Mouse (Mus musculus): ENCODE measurements around the gene Irak2. TPM values are rescaled to one million over a fixed set of nuclear protein-coding genes. Genes with fewer than 3 reads are reported as not detected.

The Irak2 gene
- polyA plus RNA-seq, 1 experiment from 2014 or later: 0.90 TPM

- H3K4me3 ChIP-seq (ENCODE audit: low read depth, low read length): no peak overlapping the region
- no peak for DNase-seq (ENCODE audit: low spot score)
- no peak overlapping the region for H3K4me2 ChIP-seq (ENCODE audit: low read length)
- H3K27me3 ChIP-seq (replicated peaks; ENCODE audit: control insufficient read depth, insufficient read depth, low read length): no peaks in the 10 kb centered on the region
- H3K9me3 ChIP-seq (replicated peaks; ENCODE audit: control insufficient read depth, low read length): no peaks in the 10 kb centered on the region
- H3K4me1 ChIP-seq (ENCODE audit: control insufficient read depth, insufficient read depth, low read length): no peaks in the 10 kb centered on the region
- ATAC-seq: no peak
- WGBS: 83% methylated on average over 10 of the region's 10 CpGs
- H3K27ac ChIP-seq (ENCODE audit: low read depth, low read length): no peak overlapping the region
- no peaks in the 10 kb centered on the region for H3K36me3 ChIP-seq (ENCODE audit: control insufficient read depth, insufficient read depth, low read length)
- no peak overlapping the region for H3K9ac ChIP-seq (ENCODE audit: low read length)
Observed at GRCm38 (mm10) chr6:113683081-113683825, 45.0 kb downstream of the Irak2 start.

GRCm38 (mm10) chr6:113686551-113687125 is 48.4 kb downstream of the Irak2 start:
- Histone ChIP-seq H3K27me3 (replicated peaks; ENCODE audit: control insufficient read depth, insufficient read depth, low read length) (no peaks in the 10 kb centered on the region), H3K9ac (ENCODE audit: low read length) (no peak overlapping the region), H3K9me3 (replicated peaks; ENCODE audit: control insufficient read depth, low read length) (no peaks in the 10 kb centered on the region), H3K27ac (ENCODE audit: low read depth, low read length) (no peak overlapping the region), H3K4me1 (ENCODE audit: control insufficient read depth, insufficient read depth, low read length) (no peaks in the 10 kb centered on the region), H3K36me3 (ENCODE audit: control insufficient read depth, insufficient read depth, low read length) (no peaks in the 10 kb centered on the region), H3K4me3 (ENCODE audit: low read depth, low read length) (no peak overlapping the region), H3K4me2 (ENCODE audit: low read length) (no peak overlapping the region)
- ATAC-seq (no peak), DNase-seq (ENCODE audit: low spot score) (no peak)
- WGBS: 42% methylated on average over 8 of the region's 8 CpGs

GRCm38 (mm10) chr6:113690008-113690399 is 51.7 kb downstream of the Irak2 start:
- DNase-seq (ENCODE audit: low spot score) (no peak), ATAC-seq (no peak)
- no peak overlapping the region for H3K4me2 ChIP-seq (ENCODE audit: low read length)
- H3K9ac ChIP-seq (ENCODE audit: low read length): no peak overlapping the region
- no peak overlapping the region for H3K27ac ChIP-seq (ENCODE audit: low read depth, low read length)
- no peaks in the 10 kb centered on the region for H3K36me3 ChIP-seq (ENCODE audit: control insufficient read depth, insufficient read depth, low read length)
- no peak overlapping the region for H3K4me3 ChIP-seq (ENCODE audit: low read depth, low read length)
- H3K9me3 ChIP-seq (replicated peaks; ENCODE audit: control insufficient read depth, low read length): no peaks in the 10 kb centered on the region
- no peaks in the 10 kb centered on the region for H3K27me3 ChIP-seq (replicated peaks; ENCODE audit: control insufficient read depth, insufficient read depth, low read length)
- 48% methylated on average over 7 of the region's 7 CpGs for WGBS
- H3K4me1 ChIP-seq (ENCODE audit: control insufficient read depth, insufficient read depth, low read length): no peaks in the 10 kb centered on the region

GRCm38 (mm10) chr6:113690400-113691083 is 52.3 kb downstream of the Irak2 start:
- H3K27me3 ChIP-seq (replicated peaks; ENCODE audit: control insufficient read depth, insufficient read depth, low read length): no peaks in the 10 kb centered on the region
- H3K27ac ChIP-seq (ENCODE audit: low read depth, low read length): no peak overlapping the region
- no peak overlapping the region for H3K4me3 ChIP-seq (ENCODE audit: low read depth, low read length)
- H3K4me1 ChIP-seq (ENCODE audit: control insufficient read depth, insufficient read depth, low read length): no peaks in the 10 kb centered on the region
- ATAC-seq: no peak
- H3K9me3 ChIP-seq (replicated peaks; ENCODE audit: control insufficient read depth, low read length): no peaks in the 10 kb centered on the region
- no peak overlapping the region for H3K4me2 ChIP-seq (ENCODE audit: low read length)
- DNase-seq (ENCODE audit: low spot score): no peak
- H3K9ac ChIP-seq (ENCODE audit: low read length): peak overlapping the region; percentile 17; the same call in 1 of the 2 replicates
- 18% methylated on average over 14 of the region's 14 CpGs for WGBS
- no peaks in the 10 kb centered on the region for H3K36me3 ChIP-seq (ENCODE audit: control insufficient read depth, insufficient read depth, low read length)

- peaks cover 1% of the 10 kb centered on the region; the same call in 1 of the 2 replicates for H3K4me1 ChIP-seq (ENCODE audit: control insufficient read depth, insufficient read depth, low read length)
- no peak overlapping the region for H3K9ac ChIP-seq (ENCODE audit: low read length)
- ATAC-seq (no peak), DNase-seq (ENCODE audit: low spot score) (no peak)
- H3K4me3 ChIP-seq (ENCODE audit: low read depth, low read length): no peak overlapping the region
- no peaks in the 10 kb centered on the region for H3K27me3 ChIP-seq (replicated peaks; ENCODE audit: control insufficient read depth, insufficient read depth, low read length)
- no peaks in the 10 kb centered on the region for H3K9me3 ChIP-seq (replicated peaks; ENCODE audit: control insufficient read depth, low read length)
- no peaks in the 10 kb centered on the region for H3K36me3 ChIP-seq (ENCODE audit: control insufficient read depth, insufficient read depth, low read length)
- WGBS: 90% methylated on average over 4 of the region's 4 CpGs
- H3K4me2 ChIP-seq (ENCODE audit: low read length): no peak overlapping the region
- H3K27ac ChIP-seq (ENCODE audit: low read depth, low read length): no peak overlapping the region
Observed at GRCm38 (mm10) chr6:113691084-113691462, 52.8 kb downstream of the Irak2 start.

- Histone ChIP-seq H3K9ac (ENCODE audit: low read length) (no peak overlapping the region), H3K4me3 (ENCODE audit: low read depth, low read length) (no peak overlapping the region), H3K9me3 (replicated peaks; ENCODE audit: control insufficient read depth, low read length) (no peaks in the 10 kb centered on the region), H3K27me3 (replicated peaks; ENCODE audit: control insufficient read depth, insufficient read depth, low read length) (no peaks in the 10 kb centered on the region), H3K4me1 (ENCODE audit: control insufficient read depth, insufficient read depth, low read length) (peaks cover 4% of the 10 kb centered on the region; the same call in 1 of the 2 replicates), H3K36me3 (ENCODE audit: control insufficient read depth, insufficient read depth, low read length) (no peaks in the 10 kb centered on the region), H3K27ac (ENCODE audit: low read depth, low read length) (no peak overlapping the region), H3K4me2 (ENCODE audit: low read length) (no peak overlapping the region)
- DNase-seq (ENCODE audit: low spot score) (no peak), ATAC-seq (no peak)
- WGBS: 84% methylated on average over 5 of the region's 5 CpGs
Observed at GRCm38 (mm10) chr6:113692661-113693133, 54.4 kb downstream of the Irak2 start.

GRCm38 (mm10) chr6:113693377-113693776 is 55.1 kb downstream of the Irak2 start:
- no peaks in the 10 kb centered on the region for H3K36me3 ChIP-seq (ENCODE audit: control insufficient read depth, insufficient read depth, low read length)
- no peak overlapping the region for H3K9ac ChIP-seq (ENCODE audit: low read length)
- H3K9me3 ChIP-seq (replicated peaks; ENCODE audit: control insufficient read depth, low read length): no peaks in the 10 kb centered on the region
- 95% methylated on average over 5 of the region's 5 CpGs for WGBS
- H3K4me2 ChIP-seq (ENCODE audit: low read length): no peak overlapping the region
- no peaks in the 10 kb centered on the region for H3K27me3 ChIP-seq (replicated peaks; ENCODE audit: control insufficient read depth, insufficient read depth, low read length)
- no peak for DNase-seq (ENCODE audit: low spot score)
- no peak overlapping the region for H3K4me3 ChIP-seq (ENCODE audit: low read depth, low read length)
- H3K27ac ChIP-seq (ENCODE audit: low read depth, low read length): no peak overlapping the region
- peaks cover 9% of the 10 kb centered on the region for H3K4me1 ChIP-seq (ENCODE audit: control insufficient read depth, insufficient read depth, low read length)
- ATAC-seq: no peak

- no peaks in the 10 kb centered on the region for H3K27me3 ChIP-seq (replicated peaks; ENCODE audit: control insufficient read depth, insufficient read depth, low read length)
- no peaks in the 10 kb centered on the region for H3K9me3 ChIP-seq (replicated peaks; ENCODE audit: control insufficient read depth, low read length)
- DNase-seq (ENCODE audit: low spot score) (no peak), ATAC-seq (no peak)
- WGBS: 77% methylated on average over 1 of the region's 1 CpGs
- H3K4me2 ChIP-seq (ENCODE audit: low read length): no peak overlapping the region
- H3K9ac ChIP-seq (ENCODE audit: low read length): no peak overlapping the region
- no peak overlapping the region for H3K27ac ChIP-seq (ENCODE audit: low read depth, low read length)
- H3K36me3 ChIP-seq (ENCODE audit: control insufficient read depth, insufficient read depth, low read length): peaks cover 7% of the 10 kb centered on the region; the same call in 1 of the 2 replicates
- peaks cover 16% of the 10 kb centered on the region for H3K4me1 ChIP-seq (ENCODE audit: control insufficient read depth, insufficient read depth, low read length)
- no peak overlapping the region for H3K4me3 ChIP-seq (ENCODE audit: low read depth, low read length)
Observed at GRCm38 (mm10) chr6:113695203-113695602, 56.9 kb downstream of the Irak2 start.
